Mouse (Mus musculus): ENCODE measurements around the gene Fbxo47. TPM values are rescaled to one million over a fixed set of nuclear protein-coding genes. Genes with fewer than 3 reads are reported as not detected.

Gene Fbxo47
- total RNA-seq, 1 experiment from 2014 or later: 1.2 TPM

GRCm38 (mm10) chr11:97811569-97812362 is 72.2 kb downstream of the Fbxo47 start:
- DNase-seq: peak; percentile 39

DNA sequence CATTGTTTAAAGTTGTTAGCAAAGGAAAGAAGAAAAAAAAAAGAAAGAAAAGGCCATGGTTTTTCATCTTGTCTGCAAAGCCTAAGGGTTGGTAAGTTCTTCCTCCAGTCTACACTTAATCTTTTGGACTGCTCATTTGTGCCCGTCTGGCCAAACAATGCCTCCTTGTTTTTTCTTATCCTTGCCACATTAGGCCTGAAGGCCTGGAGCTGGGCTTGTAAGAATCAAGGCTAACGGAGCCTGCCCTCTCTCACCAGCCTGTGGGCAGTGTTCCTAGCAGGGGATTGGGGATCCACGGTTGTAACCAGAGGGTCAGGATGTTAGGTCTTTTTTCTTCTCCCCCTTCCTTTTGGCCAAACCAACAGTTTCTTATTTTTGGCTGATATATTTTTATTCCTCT is 73.0 kb downstream of the Fbxo47 start:
- DNase-seq: peak; percentile 30

- DNase-seq: peak; percentile 58
These were observed 73.6 kb downstream of the Fbxo47 start for GRCm38 (mm10) chr11:97810356-97810755.

DNA sequence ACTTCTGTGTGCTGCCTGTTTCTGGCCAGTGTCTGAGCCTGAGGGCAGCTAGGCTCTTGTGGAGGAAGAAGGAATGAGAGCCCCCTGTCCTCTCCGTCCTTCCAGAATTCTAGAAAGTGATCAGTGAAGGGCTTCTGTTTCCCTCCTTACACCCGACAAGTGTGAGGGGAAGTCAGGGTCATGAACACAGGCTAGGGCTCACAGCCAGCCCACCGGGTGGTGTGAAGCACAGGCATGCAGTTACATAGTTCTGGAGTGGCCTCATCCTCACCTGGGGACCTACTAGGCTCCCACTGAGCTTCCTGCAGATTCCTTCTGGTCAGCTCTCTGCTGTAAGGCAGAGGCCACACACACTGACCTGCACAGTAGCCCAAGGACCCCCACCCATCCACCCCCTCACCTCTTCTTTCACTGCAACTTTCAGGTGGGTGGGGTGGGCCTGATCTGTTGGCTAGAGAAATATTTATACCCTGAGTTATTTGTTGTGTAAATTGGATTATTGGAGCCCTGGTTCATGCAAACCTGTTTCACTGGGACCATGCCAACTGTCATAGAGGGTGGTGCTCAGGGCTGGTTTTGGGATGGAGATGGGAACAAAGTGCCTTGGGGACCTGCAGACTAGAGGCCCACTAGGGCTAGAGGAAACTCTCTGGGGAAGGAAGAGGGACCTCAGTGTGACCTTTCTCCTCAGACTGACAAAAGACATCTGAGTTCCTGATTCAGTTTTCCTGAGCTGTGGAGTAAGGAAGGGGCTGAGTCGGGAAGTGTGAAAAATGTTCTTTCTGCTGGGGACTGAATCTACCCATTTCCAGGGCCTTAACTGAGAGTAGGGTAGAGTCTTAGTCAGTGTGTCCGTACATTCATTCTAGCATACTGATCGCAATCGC is 74.5 kb downstream of the Fbxo47 start:
- peak; percentile 27 for DNase-seq

DNA sequence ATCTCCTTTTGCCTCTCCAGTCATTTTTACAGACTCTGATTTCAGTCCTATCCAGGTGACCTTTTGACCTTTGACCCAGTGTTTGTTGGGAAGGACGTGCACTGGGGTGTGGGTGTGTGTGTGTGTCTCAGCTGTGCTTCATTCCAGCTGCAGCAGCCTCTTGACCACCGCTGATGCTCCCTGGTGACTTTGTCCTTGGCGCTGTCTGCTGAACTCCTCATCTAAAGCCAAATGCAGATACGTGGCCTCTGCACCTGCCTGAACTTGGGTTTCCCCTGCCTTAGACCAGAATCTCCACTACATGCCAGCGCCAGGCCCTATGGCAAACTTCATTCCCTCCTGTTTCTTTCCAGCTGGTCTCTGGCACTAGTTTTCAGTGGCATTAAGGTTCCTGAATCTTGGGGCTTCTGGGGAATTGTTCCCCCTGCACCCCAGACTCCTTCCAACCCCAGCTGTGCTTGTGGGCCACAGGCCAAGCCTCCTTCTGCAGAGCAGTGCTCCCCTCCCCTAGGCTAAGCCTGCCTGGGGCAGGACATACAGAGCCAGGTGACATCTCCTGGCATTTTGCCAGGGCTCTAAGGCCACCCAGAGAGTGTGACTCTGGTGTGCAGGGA is 75.2 kb downstream of the Fbxo47 start:
- DNase-seq: peak; percentile 61

- DNase-seq: peak; percentile 63
These were observed 75.9 kb downstream of the Fbxo47 start for GRCm38 (mm10) chr11:97808093-97808492.

GRCm38 (mm10) chr11:97807626-97808025 is 76.3 kb downstream of the Fbxo47 start:
- no peak for DNase-seq

DNA sequence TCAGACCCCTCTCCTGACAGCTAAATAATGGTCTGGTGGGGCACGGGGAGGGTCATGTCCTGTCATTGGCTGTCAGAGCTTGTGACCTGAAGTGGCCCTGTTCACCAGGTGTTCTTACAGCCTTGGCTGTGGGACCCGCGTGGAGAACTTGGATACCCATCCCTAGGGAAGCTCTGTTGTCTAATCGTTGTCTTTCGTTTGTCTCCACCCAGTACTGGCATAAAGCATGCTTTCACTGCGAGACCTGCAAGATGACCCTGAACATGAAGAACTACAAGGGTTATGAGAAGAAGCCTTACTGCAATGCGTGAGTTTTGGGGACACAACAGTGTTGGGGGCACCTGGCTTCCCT is 77.4 kb downstream of the Fbxo47 start:
- DNase-seq: no peak

DNA sequence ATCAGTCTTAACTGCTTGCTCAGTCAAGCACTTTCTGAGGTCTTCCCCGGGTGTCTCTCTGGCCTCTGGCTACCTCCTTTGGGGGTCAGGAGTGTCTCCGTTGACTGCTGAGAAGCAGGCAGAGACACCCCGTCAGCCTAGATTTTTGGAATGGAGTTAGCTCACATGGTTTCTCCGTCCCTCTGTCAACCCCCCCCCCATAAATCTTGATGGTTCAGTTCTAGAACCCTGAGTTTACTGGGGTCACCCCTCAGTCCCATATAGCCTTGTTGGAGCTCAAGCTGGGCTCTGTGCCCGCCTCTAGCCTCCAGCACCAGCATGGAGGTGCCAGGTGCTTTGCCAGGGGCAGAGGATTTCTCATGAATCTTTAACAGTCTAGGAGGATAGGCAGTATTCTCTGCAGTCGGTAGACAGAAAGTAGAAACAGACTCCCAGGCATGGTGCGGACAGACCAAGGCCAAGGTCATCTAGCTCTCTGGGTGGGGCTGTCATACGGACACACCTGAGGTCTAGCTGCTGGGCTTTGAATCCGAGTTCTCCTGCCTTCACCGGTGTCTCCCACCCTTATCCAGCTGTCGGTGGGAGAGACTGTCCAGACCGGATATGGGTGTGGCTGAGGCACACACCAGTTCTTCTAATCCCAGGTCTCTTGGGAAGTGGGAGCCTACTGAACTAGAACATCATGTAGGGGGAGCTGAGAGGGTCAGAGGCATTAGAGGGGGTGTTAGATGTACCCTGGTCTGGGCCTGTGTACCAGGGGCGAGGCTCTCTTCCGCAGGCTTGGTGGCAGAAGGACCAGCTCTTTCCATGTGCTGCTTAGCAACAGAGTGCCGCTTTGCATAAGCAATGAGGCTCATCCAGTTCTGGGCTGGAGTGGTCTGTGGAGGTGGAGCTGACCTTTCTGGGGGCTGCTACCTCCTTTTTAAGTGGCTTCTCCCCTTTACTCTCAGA is 78.0 kb downstream of the Fbxo47 start:
- DNase-seq: peak; percentile 23

GRCm38 (mm10) chr11:97804841-97805661 is 78.9 kb downstream of the Fbxo47 start:
- DNase-seq: peak; percentile 66

GRCm38 (mm10) chr11:97803847-97804246 is 80.1 kb downstream of the Fbxo47 start:
- no peak for DNase-seq

Other genes starting within 250 kb of the Fbxo47 start
- 37.0 and 45.2 TPM in 2 replicates for gene Mllt6, start 220.7 kb downstream of the Fbxo47 start, total RNA-seq (2021)
- 277 and 297 TPM in 2 replicates for gene Cisd3, start 198.3 kb downstream of the Fbxo47 start, total RNA-seq (2021)
- 28.1 and 32.6 TPM in 2 replicates for gene Pcgf2, start 183.7 kb downstream of the Fbxo47 start, total RNA-seq (2021)
- 216 and 225 TPM in 2 replicates for gene Psmb3, start 180.8 kb downstream of the Fbxo47 start, total RNA-seq (2021)
- 24.8 and 34.7 TPM in 2 replicates for gene Pip4k2b, start 139.4 kb downstream of the Fbxo47 start, total RNA-seq (2021)
- gene Cwc25, start 117.6 kb downstream of the Fbxo47 start, total RNA-seq (2021): 17.6 and 18.7 TPM in 2 replicates
- gene 1700001P01Rik, start 108.2 kb downstream of the Fbxo47 start, total RNA-seq (2021): not detected in 2 replicates
- 809 and 980 TPM in 2 replicates for gene Rpl23, start 101.7 kb downstream of the Fbxo47 start, total RNA-seq (2021)
- gene Lasp1, start 85.2 kb downstream of the Fbxo47 start, total RNA-seq (2021): 98.2 and 107 TPM in 2 replicates
- 2.4 and 3.5 TPM in 2 replicates for gene B230217C12Rik, start 43.4 kb downstream of the Fbxo47 start, total RNA-seq (2021)
- gene Plxdc1, start 102.3 kb upstream of the Fbxo47 start, total RNA-seq (2021): 4.3 and 4.8 TPM in 2 replicates
- gene Arl5c, start 112.0 kb upstream of the Fbxo47 start, total RNA-seq (2021): 1.1 and 4.4 TPM in 2 replicates
- gene Cacnb1, start 138.9 kb upstream of the Fbxo47 start, total RNA-seq (2021): 7.8 and 10.4 TPM in 2 replicates
- gene Rpl19, start 142.6 kb upstream of the Fbxo47 start, total RNA-seq (2021): 1,235 and 1,395 TPM in 2 replicates
- 3.1 and 3.7 TPM in 2 replicates for gene Stac2, start 169.3 kb upstream of the Fbxo47 start, total RNA-seq (2021)